Mouse (Mus musculus) thymus, postnatal 14 days (tissue): Measurements from ENCODE around the gene Pla2g4d.

Source experiments
- DNase-seq: peaks from one replicate; pipeline ENCODE4 v3.0.0; 2021

Gene Pla2g4d

DNA sequence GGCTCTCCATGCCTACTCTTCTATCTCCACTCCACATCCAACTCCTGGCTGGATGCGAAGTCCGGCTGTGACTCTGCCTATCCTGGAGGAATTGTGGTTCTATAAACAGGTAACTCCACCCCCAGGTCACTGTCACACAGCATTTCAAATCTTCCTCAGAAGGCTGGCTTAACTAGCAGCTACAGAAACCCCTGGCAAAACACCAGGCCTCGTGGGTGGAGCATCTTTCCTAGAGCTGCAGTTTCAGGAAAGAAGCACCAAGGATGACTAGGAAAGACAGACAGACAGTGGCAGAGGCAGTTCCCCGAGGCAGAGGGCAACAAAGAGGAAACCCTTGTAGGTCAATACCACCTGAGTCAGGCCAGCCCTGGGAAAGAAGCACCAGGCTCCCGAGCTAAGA, at the start of gene Pla2g4d:
Pla2g4d (minus strand) TSS at position 203 of the 400 bp plus-strand sequence.
- no peak for DNase-seq

DNA sequence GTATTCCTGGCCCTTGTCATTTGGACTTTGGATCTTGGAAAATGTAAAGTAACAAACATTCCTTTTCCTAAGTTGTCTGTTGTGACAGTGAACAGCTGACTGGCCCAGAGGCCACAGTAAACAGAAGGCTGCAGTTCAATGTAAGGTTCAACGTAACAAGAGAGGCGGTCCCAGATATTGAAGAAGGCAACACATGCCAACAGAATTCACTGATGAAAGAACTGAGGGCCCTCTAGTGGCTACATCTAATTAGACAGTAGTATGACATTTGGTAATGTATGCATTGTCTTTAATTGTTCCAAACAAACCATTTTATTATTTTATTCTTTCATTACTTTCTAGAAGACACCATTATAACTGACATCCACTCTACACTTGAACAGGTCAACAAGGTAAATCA, 48.9 kb upstream of the Pla2g4d start:
- DNase-seq: no peak

DNA sequence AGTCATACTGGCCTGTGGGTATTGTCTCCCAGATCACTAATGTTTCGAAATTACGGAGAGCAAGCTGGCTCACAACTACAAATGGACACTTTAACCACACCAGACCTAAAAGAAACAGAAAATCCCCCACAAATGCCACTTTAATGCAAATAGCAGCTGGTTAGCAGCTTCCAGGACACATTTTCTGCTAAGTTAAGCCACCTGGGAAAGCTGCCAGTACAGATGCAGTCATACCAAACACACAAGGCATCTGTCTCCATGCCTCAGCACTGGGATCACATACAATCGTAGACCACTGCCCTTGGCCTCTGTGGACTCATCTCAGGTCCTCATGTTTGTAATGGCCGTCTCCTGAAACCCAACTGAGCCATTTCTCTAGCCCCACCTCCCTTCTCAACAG, 42.6 kb upstream of the Pla2g4d start:
- DNase-seq: no peak

DNA sequence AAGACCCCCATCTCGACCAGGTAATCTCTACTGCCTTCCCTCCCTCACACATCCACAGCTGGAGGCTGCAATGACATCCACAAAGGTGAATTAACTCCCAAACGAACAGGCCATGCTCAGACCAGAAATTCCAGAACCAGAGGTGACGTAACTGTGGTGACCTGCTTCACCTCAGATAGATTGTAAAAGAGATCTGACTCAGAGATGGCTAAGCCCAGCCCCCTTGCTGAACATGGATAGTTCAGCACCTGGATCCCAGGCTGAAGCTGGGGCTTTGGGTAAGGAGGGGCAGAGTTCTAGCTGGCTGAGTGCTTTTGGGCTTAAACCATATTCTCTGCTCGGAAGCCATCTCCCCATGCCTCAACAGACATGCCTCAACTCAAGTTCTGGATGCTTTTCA, 26.1 kb upstream of the Pla2g4d start:
- no peak for DNase-seq

DNA sequence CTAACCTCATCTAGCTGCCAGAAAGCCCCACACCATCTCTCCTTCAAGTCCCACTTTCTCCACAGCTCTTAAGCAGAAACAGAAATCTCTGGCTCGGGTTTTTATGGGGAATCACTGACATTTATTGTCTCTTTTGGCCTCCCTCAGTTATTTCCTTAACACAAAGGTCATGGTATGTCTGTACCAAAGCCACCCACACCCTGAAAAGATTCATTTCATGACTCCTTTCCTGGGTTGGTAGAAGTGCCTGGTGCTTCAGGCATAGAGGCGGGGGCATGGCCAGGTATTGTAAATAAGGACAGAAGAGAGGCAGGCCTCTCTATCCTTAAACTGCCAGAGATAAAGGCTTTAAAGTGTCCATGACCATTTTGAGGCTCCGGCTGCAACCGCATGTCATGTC, 25.5 kb upstream of the Pla2g4d start:
- no peak for DNase-seq

DNA sequence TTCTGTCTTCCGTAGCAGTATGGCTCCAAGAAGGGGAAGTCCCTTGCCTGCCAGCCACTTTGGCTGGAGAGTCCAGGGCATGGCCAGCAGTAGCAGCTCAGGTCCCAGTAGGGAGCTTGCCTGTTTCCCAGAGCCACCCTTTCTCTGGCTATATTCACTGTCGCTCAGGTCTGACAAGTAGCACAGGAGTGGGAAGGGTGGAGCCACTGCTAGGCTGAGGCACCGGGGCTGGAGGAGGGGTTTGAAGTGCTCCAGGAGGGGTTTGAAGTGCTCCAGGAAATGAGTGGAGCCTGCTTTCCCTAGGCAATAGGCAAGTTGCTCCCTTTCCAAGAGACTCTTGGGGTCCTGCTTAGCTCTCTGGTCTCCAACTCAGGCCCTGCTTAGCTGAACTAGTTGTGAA, 25.0 kb upstream of the Pla2g4d start, which contains the start of gene Pla2g4f:
Pla2g4f (minus strand) TSS at position 190 of the 400 bp plus-strand sequence.
- no peak for DNase-seq

DNA sequence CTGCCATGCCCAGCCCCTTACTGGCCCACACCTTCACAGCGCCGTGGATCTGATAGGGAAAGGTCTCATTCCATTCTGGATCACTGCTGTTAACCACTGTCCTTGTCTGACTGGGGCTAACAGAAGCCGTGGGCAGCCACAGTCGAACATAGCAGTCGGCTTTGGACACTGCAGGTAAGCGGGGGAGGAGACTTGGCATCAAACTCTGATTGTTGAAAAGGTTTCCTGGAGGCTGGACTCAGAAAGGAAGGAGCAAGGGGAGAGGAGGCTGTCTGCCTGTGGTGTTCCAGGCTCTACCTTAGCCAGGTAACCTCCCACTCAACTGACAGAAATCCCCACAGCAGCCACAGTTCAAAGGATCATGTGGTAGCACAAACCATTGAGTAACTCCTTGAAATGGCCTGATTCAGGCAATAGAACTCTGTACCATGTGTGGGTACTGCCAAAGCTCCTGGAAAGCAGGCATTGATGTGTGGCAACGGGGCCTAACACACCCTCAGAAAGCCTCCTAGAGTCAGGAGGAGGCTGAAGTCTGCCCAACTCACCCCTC, 23.4 kb upstream of the Pla2g4d start:
- DNase-seq: no peak

DNA sequence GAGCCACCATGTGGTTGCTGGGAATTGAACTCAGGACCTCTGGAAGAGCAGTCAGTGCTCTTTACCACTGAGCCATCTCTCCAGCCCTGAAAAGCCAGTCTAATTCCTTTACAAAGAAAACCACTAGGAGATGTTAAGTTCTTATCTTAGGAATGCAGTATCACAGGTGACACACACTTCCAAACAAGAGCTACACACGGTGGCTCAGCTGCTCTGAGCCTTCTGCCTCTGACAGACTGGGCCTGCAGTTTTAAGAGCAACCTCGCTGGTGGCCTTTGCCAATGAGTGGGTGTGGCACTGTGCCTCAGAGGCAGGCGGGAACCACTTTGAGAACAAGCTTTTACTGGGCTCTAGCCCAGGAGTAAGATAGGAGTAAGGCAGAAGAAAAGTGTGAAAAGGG, 15.1 kb upstream of the Pla2g4d start:
- DNase-seq: no peak

DNA sequence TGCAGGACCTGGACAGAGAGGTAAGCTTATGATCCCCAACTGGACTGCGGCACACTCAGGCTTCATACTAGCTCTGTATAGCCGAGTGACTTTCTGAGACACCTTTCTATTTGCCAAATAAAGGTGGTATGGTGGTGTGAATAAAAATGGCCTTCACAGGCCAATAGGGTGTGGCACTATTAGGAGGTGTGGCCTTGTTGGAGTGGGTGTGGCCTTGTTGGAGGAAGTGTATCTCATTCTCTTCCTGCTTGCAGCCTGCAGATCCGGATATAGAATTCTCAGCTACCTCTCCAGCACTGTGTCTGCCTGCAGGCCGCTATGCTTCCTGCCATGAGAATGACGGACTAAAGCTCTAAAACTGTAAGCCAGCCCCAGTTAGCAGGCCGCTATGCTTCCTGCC, 12.1 kb upstream of the Pla2g4d start:
- no peak for DNase-seq

DNA sequence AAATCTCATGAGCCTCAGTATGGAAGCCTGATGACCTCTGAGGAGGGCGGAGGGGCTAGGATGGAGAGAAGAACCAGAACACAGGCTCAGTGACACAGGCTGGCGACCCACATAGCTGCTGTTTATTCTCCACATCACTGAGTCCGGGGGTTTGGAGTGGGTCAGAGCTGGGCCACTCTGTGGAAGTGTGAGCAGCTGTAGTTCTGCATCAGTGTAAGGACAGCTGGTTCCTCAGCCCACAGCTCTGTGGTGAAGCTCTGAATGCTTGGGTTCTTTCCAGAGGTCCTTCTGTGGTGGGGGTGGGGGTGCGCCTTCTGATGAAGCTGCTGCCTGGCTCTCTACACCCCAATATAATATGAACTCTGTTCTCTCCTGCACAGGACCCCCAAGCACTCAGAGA, 10.9 kb upstream of the Pla2g4d start:
- DNase-seq: no peak

DNA sequence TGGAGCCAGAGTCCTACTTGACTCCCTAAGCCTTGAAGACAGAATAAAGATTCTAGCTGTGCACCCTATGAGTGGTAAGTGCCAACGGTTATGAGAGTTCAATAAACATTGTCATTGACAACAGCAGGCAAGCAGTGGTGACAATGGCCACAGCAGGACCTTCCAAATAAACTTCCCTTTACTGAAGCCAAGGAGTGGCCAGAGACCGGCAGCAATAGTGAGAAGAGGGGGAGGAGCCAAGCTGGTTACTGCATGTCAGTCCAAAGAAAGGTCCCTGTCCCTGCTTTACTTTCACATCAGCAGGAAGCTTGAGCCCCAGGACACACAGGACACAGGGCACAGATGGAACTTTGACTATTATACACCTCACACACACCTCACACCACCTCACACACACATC, 7.2 kb upstream of the Pla2g4d start:
- no peak for DNase-seq

DNA sequence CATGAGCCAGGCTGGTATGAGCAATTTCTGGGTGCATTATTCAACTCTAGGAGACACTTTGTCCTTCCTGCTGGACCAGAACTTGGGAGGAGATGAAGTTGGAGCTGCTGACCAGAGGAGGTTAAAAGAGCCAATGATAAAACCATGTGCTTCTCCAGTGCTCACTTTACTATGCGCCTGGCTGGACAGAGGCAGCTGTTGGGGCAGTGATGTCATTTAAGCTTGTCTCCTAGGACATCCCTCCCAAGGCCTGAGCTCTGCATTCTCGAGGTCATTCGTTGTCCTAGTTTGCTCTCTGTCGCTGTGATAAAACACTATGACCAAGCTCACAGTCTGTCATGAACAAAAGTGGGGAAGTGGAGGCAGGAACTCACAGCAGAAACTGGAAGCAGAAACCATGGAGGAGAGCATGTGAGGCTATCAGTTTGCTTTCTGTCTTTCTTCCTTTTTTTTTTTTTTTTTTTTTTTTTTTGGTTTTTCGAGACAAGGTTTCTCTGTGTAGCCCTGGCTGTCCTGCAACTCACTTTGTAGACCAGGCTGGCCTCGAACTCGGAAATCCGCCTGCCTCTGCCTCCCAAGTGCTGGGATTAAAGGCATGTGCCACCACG, 2.6 kb upstream of the Pla2g4d start:
- no peak for DNase-seq

DNA sequence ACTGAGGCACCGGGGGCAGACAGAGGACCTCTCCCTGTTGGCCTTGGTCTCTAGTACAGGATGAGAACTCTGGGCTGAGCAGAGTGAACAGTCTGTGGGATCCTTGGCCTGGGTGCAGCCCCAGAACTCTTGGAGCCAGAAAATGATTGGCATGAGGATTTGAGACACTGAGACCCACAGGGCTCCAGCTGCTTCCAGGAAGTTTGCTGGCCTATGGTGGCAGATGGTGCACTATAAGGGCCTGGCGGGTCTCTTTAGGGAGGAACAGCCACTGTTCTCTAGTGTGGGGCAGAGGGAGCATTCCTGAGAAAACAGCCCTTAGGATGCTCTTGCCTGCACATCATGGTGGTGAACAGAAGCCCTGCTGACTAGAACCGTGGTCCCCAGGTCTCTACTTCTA, 596 bp downstream of the Pla2g4d start:
- DNase-seq: no peak

DNA sequence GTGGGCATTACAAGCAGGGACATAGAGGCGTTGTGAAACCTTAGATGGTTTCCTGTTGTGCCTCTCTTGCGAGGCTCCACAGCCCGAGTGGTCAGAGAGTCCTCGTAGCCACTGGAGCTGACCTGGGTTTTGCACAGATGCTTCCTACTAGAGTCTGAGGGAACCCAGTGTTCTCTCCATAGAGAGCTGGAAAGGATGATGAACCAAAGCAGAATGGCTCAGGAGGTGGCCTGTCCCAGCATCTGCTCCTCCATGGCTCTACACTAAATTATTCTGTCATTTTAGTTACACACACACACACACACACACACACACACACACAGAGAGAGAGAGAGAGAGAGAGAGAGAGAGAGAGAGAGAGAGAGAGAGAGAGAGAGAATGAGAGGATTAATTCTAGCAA, 3.4 kb downstream of the Pla2g4d start:
- DNase-seq: no peak

DNA sequence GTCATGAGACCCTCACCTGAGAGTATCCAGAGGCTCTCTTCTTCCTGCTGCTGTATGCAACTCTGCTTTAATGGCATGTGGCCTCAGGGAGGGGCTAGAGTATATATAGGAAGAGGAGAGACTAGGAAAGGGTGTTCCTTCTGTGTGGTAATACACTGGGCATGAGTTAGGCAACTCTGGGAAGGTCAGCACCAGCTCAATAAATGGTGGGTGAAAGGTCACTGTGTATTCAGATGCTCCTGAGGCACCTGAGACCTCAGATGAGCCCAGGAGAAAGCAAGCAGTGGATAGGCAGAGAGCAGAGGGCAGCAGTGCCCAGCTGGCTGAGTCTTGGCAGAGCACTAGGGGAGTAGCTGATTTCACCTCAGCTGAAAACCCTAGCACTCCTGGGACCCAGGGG, 4.3 kb downstream of the Pla2g4d start:
- no peak for DNase-seq

DNA sequence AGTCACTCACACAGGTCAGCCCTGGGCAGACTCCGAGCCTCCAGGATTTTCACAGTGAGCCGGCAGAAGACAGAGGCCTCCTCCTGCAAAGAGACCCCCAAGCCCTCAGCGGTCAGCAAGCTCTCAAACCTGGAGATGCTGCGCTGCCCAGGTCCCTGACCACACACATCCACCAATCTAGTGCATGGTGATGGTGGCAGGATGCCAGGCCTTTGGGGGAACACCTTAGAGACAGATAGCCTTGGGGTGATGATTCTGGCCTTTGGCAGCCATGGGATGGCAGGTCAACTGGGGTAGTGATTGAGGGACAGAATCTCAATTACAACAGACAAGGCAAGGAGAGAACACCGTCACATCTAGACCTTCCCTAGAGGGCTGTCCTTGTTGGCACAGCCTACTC, 4.9 kb downstream of the Pla2g4d start:
- DNase-seq: no peak

DNA sequence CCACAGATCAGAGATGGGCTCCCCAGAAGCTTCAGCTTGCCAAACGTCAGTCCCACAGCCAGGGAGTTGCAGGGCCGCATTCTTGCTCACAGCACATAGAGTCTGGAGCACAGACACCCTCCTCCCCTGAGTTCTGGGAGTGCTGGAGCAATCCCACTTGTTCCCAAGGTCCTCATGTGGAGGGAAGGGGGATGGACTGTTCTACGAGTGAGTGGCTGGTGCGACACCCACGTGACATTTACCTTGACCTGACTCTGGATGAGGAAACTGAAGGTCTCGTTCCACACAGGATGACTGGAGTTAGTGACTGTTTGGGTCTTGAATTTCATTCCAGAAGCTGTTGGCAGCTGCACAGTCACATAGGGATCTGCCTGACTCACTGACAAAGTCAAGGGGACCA, 5.4 kb downstream of the Pla2g4d start:
- no peak for DNase-seq

DNA sequence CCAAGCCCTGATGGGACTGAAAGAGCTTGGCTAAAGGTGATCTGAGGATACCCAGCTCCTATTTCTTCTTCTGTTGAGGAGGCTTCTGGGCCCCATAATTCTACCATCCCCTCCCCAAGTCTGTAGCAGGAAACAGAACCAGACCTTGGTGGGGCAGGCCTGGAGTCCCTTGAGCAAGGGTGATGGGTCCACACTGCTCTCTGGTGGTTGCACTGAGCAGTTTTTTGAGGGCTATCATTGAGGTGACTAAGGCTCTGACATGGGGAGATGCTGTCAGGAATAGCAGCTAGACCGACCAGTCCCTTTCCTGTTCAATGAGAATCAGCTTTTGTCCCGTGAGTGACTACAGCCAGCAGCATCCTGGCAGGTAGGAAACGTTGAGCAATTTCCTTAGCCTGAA, 7.8 kb downstream of the Pla2g4d start:
- DNase-seq: no peak

DNA sequence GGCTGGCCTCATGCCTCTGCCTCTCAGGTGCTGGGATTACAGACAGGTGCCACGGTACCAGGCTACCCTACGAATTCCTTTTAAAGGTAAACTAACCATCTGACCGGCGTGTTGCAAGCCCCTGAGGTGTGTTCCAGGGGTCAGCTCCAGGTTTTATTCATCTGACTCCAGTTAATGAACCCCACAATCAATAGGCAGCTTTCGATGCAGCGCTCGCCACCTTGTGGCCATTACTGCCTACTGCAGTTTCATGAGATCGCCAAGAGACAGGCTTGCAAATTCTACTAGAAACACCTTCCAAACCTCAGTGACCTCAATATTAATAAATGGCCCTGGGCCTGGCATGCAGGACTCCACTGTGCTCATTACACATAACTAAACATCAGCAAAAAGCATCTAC, 9.0 kb downstream of the Pla2g4d start:
- DNase-seq: peak; percentile 46

DNA sequence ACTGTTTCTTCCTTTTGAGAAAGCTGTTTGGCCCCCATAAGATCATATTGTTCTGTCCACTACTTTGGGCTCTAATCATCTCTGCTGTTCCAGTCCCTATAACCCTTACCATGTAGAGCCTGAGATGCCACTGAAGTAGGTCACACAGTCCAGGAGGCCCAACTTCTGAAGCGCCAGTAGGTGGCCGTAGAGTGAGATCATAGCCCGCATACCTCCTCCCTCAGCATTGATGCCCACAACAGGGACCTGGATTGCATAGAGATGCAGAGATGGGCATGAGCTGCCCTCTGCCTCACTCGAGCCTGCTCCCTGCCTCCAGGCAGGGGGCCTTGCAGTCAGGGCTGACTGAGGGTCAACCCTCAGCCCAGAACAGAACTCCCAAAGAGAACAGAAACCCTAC, 12.0 kb downstream of the Pla2g4d start:
- no peak for DNase-seq

DNA sequence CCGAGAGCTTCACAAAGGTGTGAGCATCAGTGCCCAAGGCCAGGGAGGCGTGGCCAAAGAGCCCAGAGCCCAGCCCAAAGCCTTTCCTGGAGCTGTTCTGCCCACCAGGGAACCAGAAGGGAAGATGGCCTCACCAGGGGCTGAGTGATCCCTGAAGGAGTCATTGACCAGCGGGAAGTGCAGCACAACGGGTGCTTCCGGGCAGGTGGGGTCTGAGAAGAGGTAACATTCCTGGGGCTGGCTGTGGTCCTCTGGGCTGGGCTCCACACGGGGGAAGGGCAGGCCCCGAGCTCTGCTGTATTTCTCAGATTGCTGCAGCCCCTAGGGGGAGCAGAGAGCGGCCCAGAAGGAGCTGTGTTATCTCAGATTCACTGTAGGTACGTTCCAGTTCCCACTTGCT, 20.4 kb downstream of the Pla2g4d start:
- DNase-seq: peak; percentile 13

DNA sequence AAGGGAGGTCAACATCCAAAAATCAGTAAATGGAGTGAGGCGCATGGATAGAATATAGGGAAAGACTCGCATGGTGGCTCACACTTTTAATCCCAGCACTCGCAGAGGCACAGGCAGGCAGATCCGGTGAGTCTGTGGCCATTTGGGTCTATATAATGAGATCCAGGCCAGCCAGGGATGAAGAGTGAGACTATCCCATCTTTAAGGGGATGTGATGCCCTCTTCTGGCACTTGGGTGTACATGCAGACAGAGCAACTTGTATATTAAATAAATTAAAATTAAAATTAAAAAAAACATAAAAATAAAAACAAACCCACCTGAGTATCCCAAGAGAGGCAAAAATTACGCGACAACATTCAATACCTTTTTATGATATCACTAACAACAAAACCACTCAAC, 23.5 kb downstream of the Pla2g4d start:
- no peak for DNase-seq

DNA sequence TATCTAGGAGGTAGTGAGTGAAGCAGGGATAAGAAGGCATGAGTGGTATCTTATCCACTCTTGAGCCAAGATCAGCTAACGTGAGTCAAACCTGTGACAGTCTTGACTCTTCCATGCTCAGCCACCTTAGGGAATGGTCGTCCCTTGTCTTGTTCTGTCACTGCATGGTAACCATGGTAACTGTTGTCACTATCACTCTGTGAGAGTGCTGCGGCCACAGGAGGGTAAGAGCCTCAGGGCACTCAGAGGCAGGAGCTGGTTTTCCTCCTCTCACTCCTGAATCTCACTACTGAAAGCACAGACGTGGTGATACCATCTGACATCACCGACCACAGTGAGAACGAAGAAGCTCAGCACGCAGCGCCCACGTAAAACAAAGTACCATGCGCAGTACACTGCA, 24.1 kb downstream of the Pla2g4d start:
- no peak for DNase-seq

DNA sequence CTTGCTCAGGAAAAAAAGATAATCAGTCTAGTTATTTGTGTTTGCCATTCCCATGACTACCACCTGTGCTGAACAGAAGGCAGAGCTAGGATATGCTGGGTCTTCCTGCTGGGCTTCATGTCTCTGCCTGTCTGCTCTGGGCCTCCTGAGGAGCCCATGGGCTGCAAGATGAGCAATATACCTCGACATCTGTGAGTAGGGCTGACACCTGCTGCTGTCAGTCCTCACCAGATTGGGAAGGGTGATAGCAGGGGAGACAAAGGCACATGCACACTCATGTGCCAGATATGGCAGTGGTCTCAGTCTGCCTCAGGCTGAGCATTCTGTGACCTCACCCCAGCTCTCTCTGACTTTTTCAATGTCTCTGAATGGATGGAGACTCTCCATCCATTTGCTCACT, 26.1 kb downstream of the Pla2g4d start:
- no peak for DNase-seq

DNA sequence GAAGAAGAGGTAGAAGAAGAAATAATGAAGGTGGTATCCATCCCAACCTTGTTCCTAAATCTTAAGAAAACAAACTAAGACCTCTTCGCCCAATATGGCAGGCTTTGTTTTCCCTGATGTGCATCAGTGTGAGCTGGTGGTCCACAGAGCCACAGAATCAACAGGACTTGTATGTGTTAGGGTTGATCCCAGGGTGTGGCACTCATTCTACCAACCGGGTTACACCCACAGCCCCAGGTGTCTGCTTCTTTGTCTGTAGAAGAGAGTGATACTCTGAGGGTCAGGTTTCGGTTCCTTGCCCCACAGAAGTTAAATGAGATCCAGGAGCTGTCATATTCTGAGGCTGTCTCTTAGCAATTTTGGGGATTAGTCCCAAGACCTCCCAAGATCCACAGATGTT, 27.7 kb downstream of the Pla2g4d start:
- no peak for DNase-seq

DNA sequence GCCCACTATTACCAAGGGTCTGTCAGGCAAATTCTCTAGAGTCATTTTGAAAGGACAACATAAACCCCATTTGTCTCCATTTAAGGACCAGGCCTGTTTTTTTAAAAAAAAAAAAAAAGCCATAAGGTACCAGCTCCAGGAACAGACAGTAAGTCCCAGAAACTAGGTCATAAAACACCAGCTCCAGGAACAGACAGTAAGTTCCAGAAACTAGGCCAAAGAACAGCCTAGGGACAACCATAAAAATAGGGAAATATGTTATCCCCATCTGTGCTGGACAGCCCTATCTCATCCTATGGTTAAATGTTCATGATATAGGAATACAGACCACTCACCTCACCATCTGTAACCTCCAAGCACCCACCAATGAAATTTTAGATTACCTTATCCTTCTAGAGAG, 32.7 kb downstream of the Pla2g4d start:
- DNase-seq: no peak
